Mouse (Mus musculus) intestine, postnatal 0 days (tissue): ENCODE data around the gene Brd2. TPM values are rescaled to one million over a fixed set of nuclear protein-coding genes. Genes with fewer than 3 reads are reported as not detected.
A peak's percentile ranks its signal among the peaks of the same experiment; 100 is the strongest.

Experiments
- ATAC-seq: fragments of 200-750 bp; cut with Nextera tagmentation; 2 replicates; pipeline ENCODE4 v1.8.0; 2017; ENCODE audit warnings: mild to moderate bottlenecking, moderate TSS enrichment, moderate library complexity
- H3K27ac ChIP-seq: fragments of 300-500 bp; sonication (generic); 2 replicates; pipeline ENCODE4 v1.5.1; 2014; ENCODE audit warnings: mild to moderate bottlenecking, low read depth, low read length, moderate library complexity
- H3K27me3 ChIP-seq: fragments of 300-500 bp; sonication (generic); replicated peaks from 2 replicates; pipeline ENCODE4 v1.6.1; 2014; ENCODE audit warnings: low read length, mixed read lengths; ENCODE audit not compliant: control insufficient read depth, insufficient read depth
- H3K36me3 ChIP-seq: fragments of 300-500 bp; sonication (generic); 2 replicates; pipeline ENCODE4 v1.6.1; 2014; ENCODE audit warnings: mild to moderate bottlenecking, moderate library complexity; ENCODE audit not compliant: control insufficient read depth, insufficient read depth
- H3K4me1 ChIP-seq: fragments of 300-500 bp; sonication (generic); replicated peaks from 2 replicates; pipeline ENCODE4 v1.6.1; 2014; ENCODE audit warnings: antibody characterized with exemption, low read length, mixed read lengths; ENCODE audit not compliant: control insufficient read depth, insufficient read depth
- H3K4me2 ChIP-seq: fragments of 300-500 bp; sonication (generic); replicated peaks from 2 replicates; pipeline ENCODE4 v1.6.1; 2014; ENCODE audit warnings: low read depth, mild to moderate bottlenecking, moderate library complexity
- H3K4me3 ChIP-seq: fragments of 300-500 bp; sonication (generic); 2 replicates; pipeline ENCODE4 v1.5.1; 2014; ENCODE audit warnings: low read depth, low read length
- H3K9ac ChIP-seq: fragments of 300-500 bp; sonication (generic); 2 replicates; pipeline ENCODE4 v1.6.1; 2014; ENCODE audit warnings: mild to moderate bottlenecking, low read depth, low read length
- H3K9me3 ChIP-seq: fragments of 300-500 bp; sonication (generic); 2 replicates; pipeline ENCODE4 v1.6.1; 2016; ENCODE audit warnings: mixed run types; ENCODE audit not compliant: control insufficient read depth
- CTCF ChIP-seq: sonication (generic); IDR thresholded peaks from 2 replicates; pipeline ENCODE4 v1.5.1; 2016; ENCODE audit warnings: low read depth, mild to moderate bottlenecking, control low read depth, antibody characterized with exemption, moderate library complexity
- WGBS: fragments of 180-500 bp; shearing (Covaris S2); extraction: QIAGEN DNeasy Blood & Tissue Kit; methylation state at CpG from one replicate; pipeline ENCODE4 v1.1.7; 2014; 5-methylcytosine and 5-hydroxymethylcytosine counted together
- polyA plus RNA-seq: library from polyadenylated mRNA; unstranded; fragments of >200 nt; fragmentation: Nextera tagmentation; extraction: Ambion mirVana; gene quantifications from 2 replicates; pipeline ENCODE4 v1.2.1, GENCODE M21; 2015

Gene Brd2
- polyA plus RNA-seq, 1 experiment from 2014 or later = 51.8 TPM

DNA sequence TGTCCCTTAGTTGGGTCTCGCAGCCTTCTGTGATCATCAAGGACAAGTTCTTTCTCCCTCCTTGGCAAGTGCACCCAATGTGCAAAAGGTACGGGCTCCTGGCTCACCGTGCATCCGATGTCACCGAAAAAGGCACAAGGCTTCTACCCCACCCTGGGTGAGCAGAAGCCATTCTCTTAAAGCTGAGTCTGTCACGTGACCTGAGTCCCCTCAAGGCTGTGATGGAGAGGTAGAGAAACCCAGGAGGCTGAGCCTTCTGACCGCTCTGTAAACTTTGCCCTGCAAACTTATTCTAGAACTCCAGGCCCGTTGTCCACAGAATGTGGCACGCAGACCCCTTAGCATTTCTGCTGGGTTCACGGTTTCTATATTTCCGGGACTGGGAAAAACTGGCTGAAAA is 43.4 kb downstream of the Brd2 start:
- Histone ChIP-seq H3K4me1 (no peaks in the 10 kb centered on the region), H3K4me3 (no peak overlapping the region), H3K27ac (no peak overlapping the region), H3K9me3 (no peaks in the 10 kb centered on the region), H3K27me3 (peaks cover 24% of the 10 kb centered on the region), H3K9ac (no peak overlapping the region), H3K36me3 (no peaks in the 10 kb centered on the region), H3K4me2 (no peak overlapping the region)
- TF ChIP-seq CTCF = no peak
- 88% methylated on average over 11 of the region's 11 CpGs for WGBS
- ATAC-seq = no peak

DNA sequence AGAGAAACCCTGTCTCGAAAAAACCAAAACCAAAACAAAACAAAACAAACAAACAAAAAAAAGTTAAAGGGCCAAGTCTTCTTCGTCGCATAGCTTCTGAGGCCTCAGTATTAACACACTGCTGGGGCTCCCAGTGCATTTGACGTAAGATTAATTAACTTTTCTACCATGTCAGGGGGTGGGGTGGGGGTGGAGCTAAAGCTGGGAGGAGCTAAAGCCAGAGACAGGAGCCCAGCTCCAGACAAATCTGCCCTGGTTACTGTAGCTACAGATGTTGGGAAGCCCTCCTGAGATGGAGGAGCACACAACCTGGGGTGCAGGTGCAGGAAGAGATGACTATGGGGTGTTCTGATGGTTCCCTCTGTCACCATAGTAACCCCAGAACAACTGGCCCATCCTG is 44.3 kb downstream of the Brd2 start:
- no peak for TF ChIP-seq CTCF
- Histone ChIP-seq H3K4me3 (no peak overlapping the region), H3K27ac (no peak overlapping the region), H3K36me3 (no peaks in the 10 kb centered on the region), H3K27me3 (peaks cover 24% of the 10 kb centered on the region), H3K4me1 (no peaks in the 10 kb centered on the region), H3K9me3 (no peaks in the 10 kb centered on the region), H3K4me2 (no peak overlapping the region), H3K9ac (no peak overlapping the region)
- 55% methylated on average over 4 of the region's 4 CpGs for WGBS
- no peak for ATAC-seq

DNA sequence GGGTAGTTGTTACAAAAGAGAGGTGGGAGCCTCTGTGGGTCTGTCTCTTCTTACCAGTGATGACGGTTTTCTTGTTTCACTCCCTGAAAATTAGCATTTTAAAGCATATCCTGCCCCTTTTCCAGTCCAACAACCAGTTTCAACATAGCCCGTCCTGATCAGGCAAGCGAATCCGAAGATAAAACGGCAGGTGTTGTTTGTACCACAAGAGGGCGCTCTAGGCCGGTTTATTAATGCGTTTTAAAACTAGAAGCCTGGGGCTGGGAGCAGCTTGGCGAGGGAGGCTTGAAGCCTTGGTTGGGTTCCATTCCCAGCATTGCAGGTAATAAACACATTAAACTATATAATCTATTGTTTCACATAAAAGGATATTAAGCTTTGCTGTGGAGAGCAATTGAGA is 44.9 kb downstream of the Brd2 start:
- ATAC-seq = no peak
- no peak overlapping the region for H3K4me2 ChIP-seq
- 2% methylated on average over 9 of the region's 9 CpGs for WGBS
- no peaks in the 10 kb centered on the region for H3K4me1 ChIP-seq
- H3K27ac ChIP-seq = no peak overlapping the region
- peaks cover 24% of the 10 kb centered on the region for H3K27me3 ChIP-seq
- TF ChIP-seq CTCF = peak; percentile 82
- no peak overlapping the region for H3K4me3 ChIP-seq
- no peaks in the 10 kb centered on the region for H3K9me3 ChIP-seq
- no peaks in the 10 kb centered on the region for H3K36me3 ChIP-seq
- no peak overlapping the region for H3K9ac ChIP-seq

DNA sequence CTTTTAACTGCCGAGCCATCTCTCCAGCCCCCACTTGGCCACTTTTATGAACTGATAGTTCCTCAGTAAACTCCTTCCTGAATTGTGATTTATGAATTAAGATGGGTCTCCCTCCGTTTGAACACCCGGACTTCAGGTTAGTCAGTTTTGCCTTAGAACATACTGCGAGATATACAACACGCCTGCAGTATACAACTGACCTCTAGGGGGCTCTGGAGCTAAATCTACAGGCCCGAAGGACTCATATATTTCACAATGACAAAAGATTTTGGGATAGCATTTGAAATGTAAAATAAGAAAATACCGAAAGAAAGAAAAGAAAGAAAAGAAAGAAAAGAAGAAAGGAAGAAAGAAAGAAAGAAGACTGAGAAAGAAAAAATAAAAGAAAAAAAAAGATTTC is 47.2 kb downstream of the Brd2 start:
- H3K36me3 ChIP-seq = no peaks in the 10 kb centered on the region
- no peak overlapping the region for H3K9ac ChIP-seq
- no peak for ATAC-seq
- peaks cover 24% of the 10 kb centered on the region for H3K27me3 ChIP-seq
- no peaks in the 10 kb centered on the region for H3K4me1 ChIP-seq
- TF ChIP-seq CTCF = peak; percentile 72
- H3K4me3 ChIP-seq = no peak overlapping the region
- H3K9me3 ChIP-seq = no peaks in the 10 kb centered on the region
- H3K27ac ChIP-seq = no peak overlapping the region
- no peak overlapping the region for H3K4me2 ChIP-seq
- WGBS = 42% methylated on average over 7 of the region's 7 CpGs

DNA sequence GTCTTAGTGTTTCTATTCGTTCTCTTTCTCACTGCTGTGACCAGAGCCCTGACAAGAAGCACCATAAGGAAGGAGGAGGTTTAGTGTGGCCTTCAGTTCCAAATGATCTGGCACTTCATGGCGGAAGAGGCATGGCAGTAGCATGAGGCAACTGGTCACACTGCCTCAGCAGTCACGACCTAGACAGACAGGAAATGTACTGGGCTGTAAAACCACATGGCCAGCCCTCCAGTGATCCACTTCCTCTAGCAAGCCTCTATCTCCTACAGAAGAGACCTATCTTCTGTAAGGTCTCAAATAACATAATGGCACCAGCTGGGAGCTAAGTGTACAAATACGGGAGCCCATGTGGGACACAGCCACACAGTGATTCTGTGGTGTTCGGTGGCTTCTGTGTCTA is 50.3 kb downstream of the Brd2 start:
- WGBS = 58% methylated on average over 5 of the region's 5 CpGs
- Histone ChIP-seq H3K27me3 (peaks cover 19% of the 10 kb centered on the region), H3K4me2 (no peak overlapping the region), H3K4me1 (no peaks in the 10 kb centered on the region), H3K4me3 (no peak overlapping the region), H3K27ac (no peak overlapping the region), H3K36me3 (no peaks in the 10 kb centered on the region), H3K9me3 (no peaks in the 10 kb centered on the region), H3K9ac (no peak overlapping the region)
- TF ChIP-seq CTCF = no peak
- ATAC-seq = no peak

DNA sequence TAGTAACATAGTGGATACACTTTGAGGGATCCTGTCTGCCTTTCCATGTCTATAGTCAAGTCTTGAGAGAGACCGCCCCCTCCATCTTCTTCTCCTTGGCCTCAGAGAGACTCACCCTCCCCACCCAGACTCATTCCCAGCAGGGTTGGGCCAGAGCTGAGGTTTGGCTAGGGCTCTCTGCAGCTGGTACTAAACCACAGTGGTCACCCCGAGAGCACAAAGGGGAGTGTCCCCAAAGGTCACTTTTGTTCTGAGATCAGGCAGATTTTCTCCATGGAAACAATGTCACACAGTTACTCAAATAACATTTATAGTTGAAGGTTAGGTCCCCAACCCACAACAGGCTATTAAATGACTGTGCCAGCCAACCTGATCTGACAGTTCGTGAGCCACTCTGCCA is 53.6 kb downstream of the Brd2 start:
- no peaks in the 10 kb centered on the region for H3K36me3 ChIP-seq
- no peak for ATAC-seq
- H3K4me2 ChIP-seq = no peak overlapping the region
- no peaks in the 10 kb centered on the region for H3K4me1 ChIP-seq
- no peak overlapping the region for H3K4me3 ChIP-seq
- TF ChIP-seq CTCF = no peak
- H3K9ac ChIP-seq = no peak overlapping the region
- H3K27me3 ChIP-seq = no peaks in the 10 kb centered on the region
- no peak overlapping the region for H3K27ac ChIP-seq
- WGBS = 52% methylated on average over 3 of the region's 3 CpGs
- no peaks in the 10 kb centered on the region for H3K9me3 ChIP-seq

Other genes starting within 250 kb of the Brd2 start
- gene Gm7029, start 248.8 kb downstream of the Brd2 start, polyA plus RNA-seq = not detected in 2 replicates
- gene Kifc1, start 232.0 kb downstream of the Brd2 start, polyA plus RNA-seq = 1.7 and 1.9 TPM in 2 replicates
- gene Platr17, start 217.5 kb downstream of the Brd2 start, polyA plus RNA-seq = 0.25 and 0.31 TPM in 2 replicates
- gene Daxx, start 213.2 kb downstream of the Brd2 start, polyA plus RNA-seq = 20.6 and 22.6 TPM in 2 replicates
- 102 and 110 TPM in 2 replicates for gene Tapbp, start 206.7 kb downstream of the Brd2 start, polyA plus RNA-seq
- gene Zbtb22, start 206.7 kb downstream of the Brd2 start, polyA plus RNA-seq = 11.1 and 12.9 TPM in 2 replicates
- 10.8 and 11.6 TPM in 2 replicates for gene Rgl2, start 193.1 kb downstream of the Brd2 start, polyA plus RNA-seq
- 111 and 116 TPM in 2 replicates for gene Pfdn6, start 182.3 kb downstream of the Brd2 start, polyA plus RNA-seq
- 10.6 and 11.2 TPM in 2 replicates for gene Wdr46, start 182.0 kb downstream of the Brd2 start, polyA plus RNA-seq
- gene B3galt4, start 171.1 kb downstream of the Brd2 start, polyA plus RNA-seq = 14.0 and 15.0 TPM in 2 replicates
- gene Vps52, start 166.8 kb downstream of the Brd2 start, polyA plus RNA-seq = 23.5 and 25.5 TPM in 2 replicates
- gene Rps18, start 166.6 kb downstream of the Brd2 start, polyA plus RNA-seq = 1,060 and 1,067 TPM in 2 replicates
- 896 and 933 TPM in 2 replicates for gene H2-K1, start 122.3 kb downstream of the Brd2 start, polyA plus RNA-seq
- gene Ring1, start 98.0 kb downstream of the Brd2 start, polyA plus RNA-seq = 9.1 and 10.1 TPM in 2 replicates
- 59.8 and 67.1 TPM in 2 replicates for gene H2-Ke6, start 94.6 kb downstream of the Brd2 start, polyA plus RNA-seq
- gene Slc39a7, start 91.0 kb downstream of the Brd2 start, polyA plus RNA-seq = 99.1 and 99.5 TPM in 2 replicates
- gene Rxrb, start 90.8 kb downstream of the Brd2 start, polyA plus RNA-seq = 19.5 and 22.1 TPM in 2 replicates
- gene Col11a2, start 83.2 kb downstream of the Brd2 start, polyA plus RNA-seq = 0.13 and 0.21 TPM in 2 replicates
- gene H2-Oa, start 30.3 kb downstream of the Brd2 start, polyA plus RNA-seq = 0.25 and 0.90 TPM in 2 replicates
- 15.2 and 16.7 TPM in 2 replicates for gene H2-DMa, start 3.1 kb downstream of the Brd2 start, polyA plus RNA-seq
- gene H2-DMb2, start 20.7 kb upstream of the Brd2 start, polyA plus RNA-seq = 0.97 and 0.98 TPM in 2 replicates
- 5.1 and 6.4 TPM in 2 replicates for gene H2-DMb1, start 30.4 kb upstream of the Brd2 start, polyA plus RNA-seq
- gene Tap1, start 64.9 kb upstream of the Brd2 start, polyA plus RNA-seq = 14.1 and 15.0 TPM in 2 replicates
- gene Psmb9, start 65.1 kb upstream of the Brd2 start, polyA plus RNA-seq = 36.8 and 37.7 TPM in 2 replicates
- 82.4 and 86.4 TPM in 2 replicates for gene Psmb8, start 75.1 kb upstream of the Brd2 start, polyA plus RNA-seq
- 11.2 and 13.0 TPM in 2 replicates for gene Tap2, start 80.9 kb upstream of the Brd2 start, polyA plus RNA-seq
- 0.17 and 0.30 TPM in 2 replicates for gene H2-Ob, start 116.3 kb upstream of the Brd2 start, polyA plus RNA-seq
- gene H2-Ab1, start 135.1 kb upstream of the Brd2 start, polyA plus RNA-seq = 53.8 and 53.9 TPM in 2 replicates
- gene H2-Aa, start 165.2 kb upstream of the Brd2 start, polyA plus RNA-seq = 35.8 and 41.2 TPM in 2 replicates
- gene H2-Eb1, start 183.2 kb upstream of the Brd2 start, polyA plus RNA-seq = 24.1 and 25.1 TPM in 2 replicates
- gene H2-Eb2, start 203.0 kb upstream of the Brd2 start, polyA plus RNA-seq = not detected in 2 replicates
- 43.0 and 43.4 TPM in 2 replicates for gene Btnl2, start 232.2 kb upstream of the Brd2 start, polyA plus RNA-seq